Mouse (Mus musculus): ENCODE data around the gene Ccdc57.

- no peak for TF ChIP-seq GATA1 (IDR thresholded peaks at IDR 0.05; ENCODE audit: borderline replicate concordance, low read length)
- TF ChIP-seq FLI1 (IDR thresholded peaks at IDR 0.05; ENCODE audit: low read length): no peak
These were observed 109.7 kb downstream of the Ccdc57 start for GRCm38 (mm10) chr11:120822831-120823550.
